Mouse (Mus musculus): ENCODE results near the gene 1700125H20Rik.

1700125H20Rik gene

GRCm38 (mm10) chr11:85183284-85183779 is 13.1 kb downstream of the 1700125H20Rik start:
- in situ Hi-C loops (cut with MboI, MseI) = loop anchor here in 1 of 2 experiments (5.0 kb wide), 1 partner anchor 79 kb away; no protein-coding TSS in a partner anchor

- in situ Hi-C loops (cut with MboI, MseI) = loop anchor here in 1 of 2 experiments (5.0 kb wide), 1 partner anchor 78 kb away; no protein-coding TSS in a partner anchor
Measured at GRCm38 (mm10) chr11:85184082-85184481, 13.9 kb downstream of the 1700125H20Rik start.

GRCm38 (mm10) chr11:85184839-85185238 is 14.6 kb downstream of the 1700125H20Rik start:
- in situ Hi-C loops (cut with MboI, MseI) = loop anchor here in 1 of 2 experiments (5.0 kb wide), 1 partner anchor 77 kb away; no protein-coding TSS in a partner anchor

GRCm38 (mm10) chr11:85189110-85189509 is 18.9 kb downstream of the 1700125H20Rik start:
- in situ Hi-C loops (cut with MboI, MseI) = no loop called here

GRCm38 (mm10) chr11:85190741-85191140 is 20.5 kb downstream of the 1700125H20Rik start:
- in situ Hi-C loops (cut with MboI, MseI) = no loop called here

GRCm38 (mm10) chr11:85194206-85194605 is 24.0 kb downstream of the 1700125H20Rik start:
- in situ Hi-C loops (cut with MboI, MseI) = no loop called here

- in situ Hi-C loops (cut with MboI, MseI) = no loop called here
Measured at GRCm38 (mm10) chr11:85196046-85196445, 25.8 kb downstream of the 1700125H20Rik start.

- in situ Hi-C loops (cut with MboI, MseI) = no loop called here
Measured at GRCm38 (mm10) chr11:85198906-85199305, 28.7 kb downstream of the 1700125H20Rik start.

- in situ Hi-C loops (cut with MboI, MseI) = loop anchor here in 1 of 2 experiments (10.0 kb wide), 1 partner anchor 139 kb away; no protein-coding TSS in a partner anchor
Measured at GRCm38 (mm10) chr11:85206231-85206630, 36.0 kb downstream of the 1700125H20Rik start.

- in situ Hi-C loops (cut with MboI, MseI) = no loop called here
Measured at GRCm38 (mm10) chr11:85211151-85211550, 40.9 kb downstream of the 1700125H20Rik start.

GRCm38 (mm10) chr11:85213215-85213614 is 43.0 kb downstream of the 1700125H20Rik start:
- in situ Hi-C loops (cut with MboI, MseI) = no loop called here

GRCm38 (mm10) chr11:85214679-85215078 is 44.5 kb downstream of the 1700125H20Rik start:
- in situ Hi-C loops (cut with MboI, MseI) = no loop called here

- in situ Hi-C loops (cut with MboI, MseI) = no loop called here
Measured at GRCm38 (mm10) chr11:85219014-85219413, 48.8 kb downstream of the 1700125H20Rik start.

GRCm38 (mm10) chr11:85222561-85222960 is 52.4 kb downstream of the 1700125H20Rik start:
- in situ Hi-C loops (cut with MboI, MseI) = no loop called here

- in situ Hi-C loops (cut with MboI, MseI) = no loop called here
Measured at GRCm38 (mm10) chr11:85223248-85223647, 53.0 kb downstream of the 1700125H20Rik start.

Measured in T-helper 17 cell (primary cell).